8 mouse cellular contexts compared by ENCODE assay signal in the genomic region with DNA sequence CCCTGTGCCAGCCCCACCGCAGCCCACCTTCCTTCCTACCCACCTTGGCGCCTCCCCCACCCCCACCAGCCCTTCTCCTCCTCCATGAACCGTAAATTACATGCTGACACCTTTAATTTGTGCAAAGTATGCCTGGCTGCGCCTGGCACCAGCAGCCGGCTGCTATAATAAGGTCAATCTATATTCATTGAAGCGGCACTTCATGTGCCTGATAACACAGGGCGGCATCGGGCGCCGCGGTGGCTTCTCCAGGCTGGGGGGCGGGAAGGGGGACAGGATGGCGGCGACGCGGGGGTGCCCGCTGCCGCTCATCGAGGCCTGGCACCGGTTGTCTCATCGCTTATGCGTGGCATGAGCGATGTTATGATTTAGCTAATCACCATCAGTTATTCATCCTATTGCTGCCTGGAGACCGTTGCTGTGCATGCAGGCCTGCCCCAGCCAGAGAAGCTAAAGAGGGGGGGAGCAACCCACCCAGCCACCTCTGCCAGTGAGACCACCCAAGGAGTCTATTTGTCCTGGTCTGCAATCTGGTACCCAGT.
DNase-seq lines count a peak whose midpoint lies in the region; ATAC-seq and TF ChIP-seq lines count a peak whose summit lies in the region.

No protein-coding gene starts in this region.

- no peaks in the 10 kb centered on the region for H3K9me3 ChIP-seq in heart, embryonic 13.5 days
- no peaks in the 10 kb centered on the region for H3K9me3 ChIP-seq in E14TG2a.4 (ENCODE audit: low read length)
- no peaks in the 10 kb centered on the region for H3K9me3 ChIP-seq in forebrain, embryonic 15.5 days
- no peaks in the 10 kb centered on the region for H3K9me3 ChIP-seq in midbrain, postnatal 0 days (ENCODE audit: low read length)
- no peaks in the 10 kb centered on the region for H3K9me3 ChIP-seq in liver, postnatal 0 days (ENCODE audit: low read length)

- H3K4me2 ChIP-seq in heart, embryonic 13.5 days, result peak overlapping the region; percentile 26; the same call in 1 of the 2 replicates
- H3K4me2 ChIP-seq in forebrain, embryonic 15.5 days (replicated peaks), result peak overlapping the region; percentile 36
- no peak overlapping the region for H3K4me2 ChIP-seq in midbrain, postnatal 0 days (ENCODE audit: low read depth, low read length, poor library complexity, severe bottlenecking)
- no peak overlapping the region for H3K4me2 ChIP-seq in liver, postnatal 0 days (ENCODE audit: low read depth, low read length)

- no peak overlapping the region for H3K4me3 ChIP-seq in heart, embryonic 13.5 days
- peak overlapping the region; percentile 32 for H3K4me3 ChIP-seq in E14TG2a.4 (replicated peaks; ENCODE audit: low read length)
- 0 out of 2 replicates have a peak overlapping the region, but pooled peaks have one; percentile 14 for H3K4me3 ChIP-seq in forebrain, embryonic 15.5 days
- H3K4me3 ChIP-seq in midbrain, postnatal 0 days (ENCODE audit: low read depth, low read length), result no peak overlapping the region
- H3K4me3 ChIP-seq in liver, postnatal 0 days (ENCODE audit: low read depth, low read length), result no peak overlapping the region

- 56% methylated on average over 24 of the region's 24 CpGs for WGBS in heart, embryonic 13.5 days
- WGBS in forebrain, embryonic 15.5 days, result 19% methylated on average over 24 of the region's 24 CpGs
- whole genome bisulfite sequencing in midbrain, postnatal 0 days, result 23% methylated on average over 22 of the region's 24 CpGs
- WGBS in liver, postnatal 0 days (ENCODE audit: insufficient replicate concordance), result 84% methylated on average over 24 of the region's 24 CpGs

- no peak for DNase-seq in heart, adult 8-10 months (ENCODE audit: low spot score)
- peak; percentile 88 for DNase-seq in midbrain, postnatal 0 days (ENCODE audit: low spot score)
- DNase-seq in lung, adult 18-20 months, result no peak
- no peak for DNase-seq in liver, postnatal 0 days
- no peak for DNase-seq in gastrocnemius, postnatal 36 days

- no peak overlapping the region for H3K27ac ChIP-seq in heart, embryonic 13.5 days (replicated peaks)
- peak overlapping the region; percentile 70 for H3K27ac ChIP-seq in forebrain, embryonic 15.5 days (replicated peaks)
- H3K27ac ChIP-seq in midbrain, postnatal 0 days (ENCODE audit: low read depth, low read length), result peak overlapping the region; percentile 62
- no peak overlapping the region for H3K27ac ChIP-seq in liver, postnatal 0 days (ENCODE audit: low read depth)

- H3K9ac ChIP-seq in heart, embryonic 13.5 days, result no peak overlapping the region
- H3K9ac ChIP-seq in forebrain, embryonic 15.5 days (replicated peaks), result 0 out of 2 replicates have a peak overlapping the region, but pooled peaks have one; percentile 18
- H3K9ac ChIP-seq in midbrain, postnatal 0 days (replicated peaks; ENCODE audit: low read length, poor library complexity, severe bottlenecking), result 0 out of 2 replicates have a peak overlapping the region, but pooled peaks have one; percentile 24
- H3K9ac ChIP-seq in liver, postnatal 0 days (replicated peaks), result no peak overlapping the region

- H3K4me1 ChIP-seq in heart, embryonic 13.5 days, result peaks cover 18% of the 10 kb centered on the region
- H3K4me1 ChIP-seq in E14TG2a.4 (replicated peaks; ENCODE audit: low read depth, low read length), result peaks cover 13% of the 10 kb centered on the region
- H3K4me1 ChIP-seq in forebrain, embryonic 15.5 days, result peaks cover 35% of the 10 kb centered on the region
- H3K4me1 ChIP-seq in midbrain, postnatal 0 days (ENCODE audit: insufficient read depth, low read length), result peaks cover 8% of the 10 kb centered on the region
- H3K4me1 ChIP-seq in liver, postnatal 0 days (ENCODE audit: insufficient read depth), result no peaks in the 10 kb centered on the region

- intact Hi-C loops in gastrocnemius, postnatal 36 days (cut with DNase I), result no loop called here

- no peak for TF ChIP-seq EP300 in liver, postnatal 0 days (IDR thresholded peaks at IDR 0.05; ENCODE audit: low read depth)

- ATAC-seq in heart, embryonic 13.5 days (ENCODE audit: extremely low read depth, insufficient number of reproducible peaks, low FRiP score, low TSS enrichment), result no peak
- ATAC-seq in forebrain, embryonic 15.5 days (replicated peaks), result peak; percentile 86
- ATAC-seq in midbrain, postnatal 0 days (ENCODE audit: low FRiP score), result peak; percentile 66
- no peak for ATAC-seq in liver, postnatal 0 days

- no peaks in the 10 kb centered on the region for H3K36me3 ChIP-seq in heart, embryonic 13.5 days
- no peaks in the 10 kb centered on the region for H3K36me3 ChIP-seq in E14TG2a.4 (ENCODE audit: insufficient read depth, low read length)
- no peaks in the 10 kb centered on the region for H3K36me3 ChIP-seq in forebrain, embryonic 15.5 days
- no peaks in the 10 kb centered on the region for H3K36me3 ChIP-seq in midbrain, postnatal 0 days (ENCODE audit: insufficient read depth, low read length)
- H3K36me3 ChIP-seq in liver, postnatal 0 days (replicated peaks; ENCODE audit: insufficient read depth, low read length), result no peaks in the 10 kb centered on the region

- peaks cover 45% of the 10 kb centered on the region for H3K27me3 ChIP-seq in heart, embryonic 13.5 days (replicated peaks)
- no peaks in the 10 kb centered on the region for H3K27me3 ChIP-seq in E14TG2a.4 (ENCODE audit: insufficient read depth, low read length)
- H3K27me3 ChIP-seq in forebrain, embryonic 15.5 days, result peaks cover 3% of the 10 kb centered on the region; the same call in 1 of the 2 replicates
- no peaks in the 10 kb centered on the region for H3K27me3 ChIP-seq in midbrain, postnatal 0 days (ENCODE audit: insufficient read depth, low read length)
- no peaks in the 10 kb centered on the region for H3K27me3 ChIP-seq in liver, postnatal 0 days (ENCODE audit: insufficient read depth, low read length)

- no peak for TF ChIP-seq CTCF in E14TG2a.4 (conservative IDR thresholded peaks at IDR 0.05; ENCODE audit: low read length)
- no peak for TF ChIP-seq CTCF in midbrain, postnatal 0 days (IDR thresholded peaks at IDR 0.05)
- no peak for TF ChIP-seq CTCF in liver, postnatal 0 days (IDR thresholded peaks at IDR 0.05; ENCODE audit: low read depth)

Comparison
In these comparisons a context has a peak if more than half of its experiments do, and no peak if none do; other contexts are left out.
1. ATAC-seq: peak in forebrain, embryonic 15.5 days (single experiment) and midbrain, postnatal 0 days (single experiment); none in heart, embryonic 13.5 days (single experiment) and liver, postnatal 0 days (single experiment).
2. H3K27ac ChIP-seq: peak in forebrain, embryonic 15.5 days (single experiment) and midbrain, postnatal 0 days (single experiment); none in heart, embryonic 13.5 days (single experiment) and liver, postnatal 0 days (single experiment).
3. H3K4me2 ChIP-seq: peak in heart, embryonic 13.5 days (single experiment) and forebrain, embryonic 15.5 days (single experiment); none in midbrain, postnatal 0 days (single experiment) and liver, postnatal 0 days (single experiment).
4. H3K4me3 ChIP-seq: peak in E14TG2a.4 (single experiment) and forebrain, embryonic 15.5 days (single experiment); none in heart, embryonic 13.5 days (single experiment), midbrain, postnatal 0 days (single experiment) and liver, postnatal 0 days (single experiment).
5. H3K9ac ChIP-seq: peak in forebrain, embryonic 15.5 days (single experiment) and midbrain, postnatal 0 days (single experiment); none in heart, embryonic 13.5 days (single experiment) and liver, postnatal 0 days (single experiment).